Mouse (Mus musculus) adrenal gland, adult 8-10 months (tissue): ENCODE measurements around the gene Cgnl1. TPM values are rescaled to one million over a fixed set of nuclear protein-coding genes. Genes with fewer than 3 reads are reported as not detected.

Source experiments
- DNase-seq: peaks from one replicate; pipeline ENCODE4 v3.0.0; 2022
- total RNA-seq, 4 experiments: library from RNA; stranded (reverse); gene quantifications; 2 replicates each; pipeline ENCODE4 v1.2.4; 2022

Gene Cgnl1
- total RNA-seq, 4 experiments from 2014 or later = 90.0 to 142 (median 93.2) TPM

GRCm38 (mm10) chr9:71672495-71672894, 98.9 kb downstream of the Cgnl1 start:
- no peak for DNase-seq

- DNase-seq = no peak
Observed at GRCm38 (mm10) chr9:71670677-71671076, 100.7 kb downstream of the Cgnl1 start.

- no peak for DNase-seq
Observed at GRCm38 (mm10) chr9:71667616-71668015, 103.8 kb downstream of the Cgnl1 start.

GRCm38 (mm10) chr9:71666432-71666831, 105.0 kb downstream of the Cgnl1 start:
- DNase-seq = no peak

- DNase-seq = no peak
Observed at GRCm38 (mm10) chr9:71665493-71665892, 105.9 kb downstream of the Cgnl1 start.

- DNase-seq = no peak
Observed at GRCm38 (mm10) chr9:71664855-71665254, 106.5 kb downstream of the Cgnl1 start.

- DNase-seq = no peak
Observed at GRCm38 (mm10) chr9:71663421-71664217, 107.8 kb downstream of the Cgnl1 start.

GRCm38 (mm10) chr9:71660540-71660939, 110.9 kb downstream of the Cgnl1 start:
- no peak for DNase-seq

- DNase-seq = no peak
Observed at GRCm38 (mm10) chr9:71659681-71660080, 111.7 kb downstream of the Cgnl1 start.

- no peak for DNase-seq
Observed at GRCm38 (mm10) chr9:71657199-71657598, 114.2 kb downstream of the Cgnl1 start.

- DNase-seq = no peak
Observed at GRCm38 (mm10) chr9:71654861-71655260, 116.5 kb downstream of the Cgnl1 start.

GRCm38 (mm10) chr9:71646115-71646514, 125.3 kb downstream of the Cgnl1 start:
- DNase-seq = peak; percentile 57

- DNase-seq = no peak
Observed at GRCm38 (mm10) chr9:71643611-71644010, 127.8 kb downstream of the Cgnl1 start.

GRCm38 (mm10) chr9:71642270-71642669, 129.1 kb downstream of the Cgnl1 start:
- no peak for DNase-seq

- DNase-seq = no peak
Observed at GRCm38 (mm10) chr9:71640361-71640927, 131.0 kb downstream of the Cgnl1 start.

GRCm38 (mm10) chr9:71638198-71638597, 133.2 kb downstream of the Cgnl1 start:
- DNase-seq = no peak

GRCm38 (mm10) chr9:71636854-71637253, 134.5 kb downstream of the Cgnl1 start:
- DNase-seq = no peak

GRCm38 (mm10) chr9:71635627-71636026, 135.8 kb downstream of the Cgnl1 start:
- no peak for DNase-seq

- DNase-seq = no peak
Observed at GRCm38 (mm10) chr9:71634916-71635315, 136.5 kb downstream of the Cgnl1 start.

GRCm38 (mm10) chr9:71628921-71629320, 142.5 kb downstream of the Cgnl1 start:
- no peak for DNase-seq

- no peak for DNase-seq
Observed at GRCm38 (mm10) chr9:71628286-71628685, 143.1 kb downstream of the Cgnl1 start.

- no peak for DNase-seq
Observed at GRCm38 (mm10) chr9:71625961-71626360, 145.4 kb downstream of the Cgnl1 start.

GRCm38 (mm10) chr9:71624793-71625495, 146.5 kb downstream of the Cgnl1 start:
- no peak for DNase-seq
